Mouse (Mus musculus) midbrain, embryonic 13.5 days (tissue): ENCODE data around the gene Dirc2. TPM values are rescaled to one million over a fixed set of nuclear protein-coding genes. Genes with fewer than 3 reads are reported as not detected.

ENCODE experiments used
- ATAC-seq: fragments of 200-750 bp; cut with Nextera tagmentation; 2 replicates; pipeline ENCODE4 v1.8.0; 2017; ENCODE audit warnings: mild to moderate bottlenecking, moderate TSS enrichment, moderate library complexity
- H3K27ac ChIP-seq: fragments of 300-500 bp; sonication (generic); 2 replicates; pipeline ENCODE4 v1.5.1; 2015; ENCODE audit warnings: inconsistent platforms, mild to moderate bottlenecking, moderate library complexity
- H3K27me3 ChIP-seq: fragments of 300-500 bp; sonication (generic); 2 replicates; pipeline ENCODE4 v1.6.1; 2015; ENCODE audit warnings: mild to moderate bottlenecking, inconsistent platforms
- H3K36me3 ChIP-seq: fragments of 300-500 bp; sonication (generic); 2 replicates; pipeline ENCODE4 v1.6.1; 2015; ENCODE audit warnings: mild to moderate bottlenecking, inconsistent platforms
- H3K4me1 ChIP-seq: fragments of 300-500 bp; sonication (generic); replicated peaks from 2 replicates; pipeline ENCODE4 v1.6.1; 2015; ENCODE audit warnings: inconsistent platforms
- H3K4me2 ChIP-seq: fragments of 300-500 bp; sonication (generic); replicated peaks from 2 replicates; pipeline ENCODE4 v1.6.1; 2015; ENCODE audit warnings: moderate library complexity, mild to moderate bottlenecking, inconsistent platforms
- H3K4me3 ChIP-seq: fragments of 300-500 bp; sonication (generic); replicated peaks from 2 replicates; pipeline ENCODE4 v1.5.1; 2015; ENCODE audit warnings: mild to moderate bottlenecking, inconsistent platforms
- H3K9ac ChIP-seq: fragments of 300-500 bp; sonication (generic); replicated peaks from 2 replicates; pipeline ENCODE4 v1.6.1; 2015; ENCODE audit warnings: mild to moderate bottlenecking, inconsistent platforms
- H3K9me3 ChIP-seq: fragments of 300-500 bp; sonication (generic); 2 replicates; pipeline ENCODE4 v1.6.1; 2016; ENCODE audit warnings: mild to moderate bottlenecking, inconsistent platforms
- WGBS: fragments of 180-500 bp; shearing (Covaris S2); methylation state at CpG from one replicate; pipeline ENCODE4 v1.1.7; 2015; 5-methylcytosine and 5-hydroxymethylcytosine counted together
- polyA plus RNA-seq: library from polyadenylated mRNA; unstranded; fragments of >200 nt; fragmentation: Nextera tagmentation; extraction: Ambion mirVana; gene quantifications from 2 replicates; pipeline ENCODE4 v1.2.1, GENCODE M21; 2015

Gene Dirc2
- polyA plus RNA-seq, 1 experiment from 2014 or later, result 27.9 TPM

DNA sequence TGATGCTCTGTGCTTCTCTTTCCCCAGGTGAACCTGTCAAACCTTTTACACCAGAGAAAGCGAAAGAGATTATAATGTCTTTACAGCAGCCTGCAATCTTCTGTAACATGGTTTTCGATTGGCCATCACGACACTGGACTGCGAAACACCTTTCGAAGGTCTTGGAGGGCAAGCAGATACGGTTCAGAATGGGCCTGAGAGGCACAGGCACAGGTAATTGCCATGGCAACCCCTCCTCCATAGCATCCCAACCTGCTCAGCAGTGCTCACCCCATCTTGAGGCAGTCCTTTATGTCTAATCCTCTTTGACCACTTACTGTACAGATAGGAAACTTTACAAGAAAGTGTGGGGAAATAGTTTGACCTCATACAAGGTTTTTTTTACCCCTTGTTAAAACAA is 18.0 kb upstream of the Dirc2 start:
- Histone ChIP-seq H3K27ac (peak overlapping the region; percentile 20), H3K27me3 (no peaks in the 10 kb centered on the region), H3K9ac (no peak overlapping the region), H3K4me1 (peaks cover 10% of the 10 kb centered on the region), H3K4me3 (no peak overlapping the region), H3K9me3 (no peaks in the 10 kb centered on the region), H3K36me3 (peaks cover 15% of the 10 kb centered on the region), H3K4me2 (no peak overlapping the region)
- ATAC-seq, result peak; percentile 74; the same call in 1 of the 2 replicates
- WGBS, result 80% methylated on average over 6 of the region's 6 CpGs

DNA sequence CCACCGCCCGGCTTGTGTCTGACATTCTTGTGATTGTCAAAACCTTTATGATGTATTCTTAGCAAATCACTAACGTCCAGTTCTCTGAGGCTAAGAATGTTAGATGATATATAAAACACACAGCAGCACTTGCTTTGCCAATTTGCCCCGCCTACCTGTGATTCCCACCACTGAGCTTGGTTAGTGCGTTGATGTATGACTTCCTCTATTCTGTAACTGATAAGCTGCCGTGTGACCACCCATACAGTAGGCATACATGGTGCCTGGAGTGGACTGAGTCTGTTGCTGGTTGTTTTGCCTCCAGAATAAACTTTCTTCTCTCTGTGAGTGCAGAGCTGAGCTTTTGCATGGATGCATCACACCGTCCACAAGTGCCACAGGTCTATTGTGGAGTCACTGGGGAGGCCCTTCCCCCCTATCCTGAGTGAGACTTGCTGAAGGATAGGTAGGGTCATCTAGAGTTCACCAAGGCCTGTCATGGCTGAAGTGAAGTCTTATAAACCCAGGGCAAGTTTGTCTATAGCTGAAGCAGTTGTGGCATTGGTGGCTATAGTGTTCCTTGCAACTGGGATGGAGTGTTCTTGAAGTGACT is 15.1 kb upstream of the Dirc2 start:
- Histone ChIP-seq H3K36me3 (peaks cover 4% of the 10 kb centered on the region; the same call in 1 of the 2 replicates), H3K4me2 (no peak overlapping the region), H3K4me1 (peaks cover 10% of the 10 kb centered on the region), H3K9ac (no peak overlapping the region), H3K4me3 (no peak overlapping the region), H3K27me3 (no peaks in the 10 kb centered on the region), H3K9me3 (no peaks in the 10 kb centered on the region), H3K27ac (no peak overlapping the region)
- ATAC-seq, result no peak
- WGBS, result 90% methylated on average over 7 of the region's 7 CpGs

DNA sequence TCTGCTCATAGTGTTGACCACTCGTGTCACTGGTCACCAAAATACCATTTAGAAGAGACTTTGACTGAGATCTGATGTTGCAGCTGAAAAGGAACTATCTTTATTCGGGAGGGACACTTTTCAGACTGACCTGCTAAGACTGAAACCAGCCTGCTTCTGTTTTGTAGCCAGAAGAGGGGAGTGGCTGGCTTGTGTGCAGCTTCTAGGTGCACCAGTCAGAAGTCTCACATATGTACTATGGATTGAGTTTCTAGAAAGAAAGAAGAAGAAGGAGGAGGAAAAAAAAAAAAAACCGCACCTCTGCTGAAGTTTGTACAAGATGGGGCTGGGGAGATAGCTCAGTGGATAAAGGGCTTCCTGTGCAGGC is 14.0 kb upstream of the Dirc2 start:
- Histone ChIP-seq H3K4me2 (no peak overlapping the region), H3K27me3 (no peaks in the 10 kb centered on the region), H3K4me3 (no peak overlapping the region), H3K4me1 (peaks cover 10% of the 10 kb centered on the region), H3K36me3 (peaks cover 4% of the 10 kb centered on the region; the same call in 1 of the 2 replicates), H3K9me3 (no peaks in the 10 kb centered on the region), H3K27ac (no peak overlapping the region), H3K9ac (no peak overlapping the region)
- no peak for ATAC-seq
- 86% methylated on average over 3 of the region's 3 CpGs for WGBS

DNA sequence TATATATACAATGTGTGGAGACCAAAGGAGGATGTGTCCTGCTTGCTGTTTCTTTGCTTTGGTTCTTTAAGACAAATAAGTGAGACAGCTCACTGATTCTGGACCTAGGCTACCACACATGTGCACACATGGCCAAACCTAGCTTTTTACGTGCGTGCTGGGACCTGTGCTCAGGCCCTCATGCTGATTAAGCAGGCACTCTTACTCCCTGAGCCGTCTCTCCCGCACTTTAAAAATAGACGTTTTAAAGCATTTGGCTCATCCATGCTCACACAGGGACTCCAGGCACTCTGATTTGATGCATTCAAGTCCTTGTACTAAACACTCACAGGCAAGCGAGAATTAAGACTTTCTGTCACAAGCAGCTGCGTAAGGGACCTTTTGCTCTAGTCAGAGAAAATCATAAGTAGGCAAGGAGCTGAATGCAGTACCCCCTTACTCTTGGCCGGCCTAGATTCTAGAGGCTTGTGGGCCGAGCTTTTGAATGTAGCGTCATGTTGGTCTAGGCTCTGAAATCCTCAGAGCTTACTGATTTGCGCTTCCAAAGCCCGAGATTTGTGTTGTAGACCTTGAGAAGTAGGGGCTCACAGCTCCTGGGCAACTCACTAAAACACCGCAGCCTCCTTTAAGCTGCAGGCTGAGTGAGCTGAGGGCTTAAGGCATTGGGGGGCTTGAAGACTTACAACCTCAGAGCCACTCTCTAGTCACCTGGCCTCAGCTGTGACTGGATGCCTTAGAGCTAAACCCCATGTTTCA is 13.5 kb upstream of the Dirc2 start:
- Histone ChIP-seq H3K9ac (no peak overlapping the region), H3K27ac (no peak overlapping the region), H3K9me3 (no peaks in the 10 kb centered on the region), H3K36me3 (0 out of 2 replicates have a peak, but pooled peaks cover 2% of the 10 kb centered on the region), H3K4me1 (peaks cover 9% of the 10 kb centered on the region), H3K4me2 (no peak overlapping the region), H3K4me3 (no peak overlapping the region), H3K27me3 (no peaks in the 10 kb centered on the region)
- no peak for ATAC-seq
- 86% methylated on average over 13 of the region's 13 CpGs for WGBS

DNA sequence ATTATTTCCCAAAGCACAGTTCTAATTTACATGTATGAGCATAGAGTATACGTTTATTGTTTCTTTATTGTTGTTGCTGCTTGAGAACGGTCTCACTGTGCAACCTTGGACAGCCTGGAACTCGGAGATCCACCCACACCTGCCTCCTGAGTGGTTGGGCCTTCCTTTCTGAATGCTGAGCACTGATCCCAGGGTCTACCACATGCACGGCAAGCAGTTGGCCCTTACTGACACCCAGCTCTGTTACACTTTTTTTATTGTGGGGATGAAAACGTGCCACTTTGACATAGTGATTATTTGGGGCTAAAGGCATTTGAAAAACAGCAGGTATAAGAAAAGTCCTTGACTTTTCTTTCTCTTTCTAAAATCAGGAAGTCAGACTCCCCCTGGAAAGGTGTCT is 12.5 kb upstream of the Dirc2 start:
- H3K9ac ChIP-seq, result no peak overlapping the region
- no peak for ATAC-seq
- H3K27ac ChIP-seq, result no peak overlapping the region
- H3K4me1 ChIP-seq, result no peaks in the 10 kb centered on the region
- H3K4me3 ChIP-seq, result no peak overlapping the region
- H3K4me2 ChIP-seq, result no peak overlapping the region
- WGBS, result 86% methylated on average over 5 of the region's 5 CpGs
- H3K9me3 ChIP-seq, result no peaks in the 10 kb centered on the region
- no peaks in the 10 kb centered on the region for H3K36me3 ChIP-seq
- no peaks in the 10 kb centered on the region for H3K27me3 ChIP-seq

DNA sequence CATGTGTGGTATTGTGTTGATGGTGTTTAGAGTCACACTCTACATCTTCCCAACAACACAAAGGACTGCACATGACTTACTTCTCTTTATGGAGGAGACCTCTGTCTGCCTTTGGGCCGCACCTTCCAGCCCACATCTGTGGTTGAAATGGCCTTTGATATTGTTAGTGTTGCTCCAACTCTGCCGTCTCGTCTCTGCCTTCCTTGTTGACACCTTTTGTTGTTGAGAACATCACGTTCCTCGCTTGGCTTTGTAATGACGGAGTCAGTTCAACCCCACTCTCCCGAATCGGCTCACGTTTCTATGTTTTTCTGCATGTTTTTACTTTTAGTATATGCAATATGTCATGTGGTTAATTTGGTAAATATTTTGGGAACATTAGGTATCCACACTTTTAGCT is 11.9 kb upstream of the Dirc2 start:
- Histone ChIP-seq H3K36me3 (no peaks in the 10 kb centered on the region), H3K27ac (no peak overlapping the region), H3K27me3 (no peaks in the 10 kb centered on the region), H3K4me3 (no peak overlapping the region), H3K9me3 (no peaks in the 10 kb centered on the region), H3K9ac (no peak overlapping the region), H3K4me2 (no peak overlapping the region), H3K4me1 (no peaks in the 10 kb centered on the region)
- WGBS, result 90% methylated on average over 9 of the region's 9 CpGs
- ATAC-seq, result no peak

DNA sequence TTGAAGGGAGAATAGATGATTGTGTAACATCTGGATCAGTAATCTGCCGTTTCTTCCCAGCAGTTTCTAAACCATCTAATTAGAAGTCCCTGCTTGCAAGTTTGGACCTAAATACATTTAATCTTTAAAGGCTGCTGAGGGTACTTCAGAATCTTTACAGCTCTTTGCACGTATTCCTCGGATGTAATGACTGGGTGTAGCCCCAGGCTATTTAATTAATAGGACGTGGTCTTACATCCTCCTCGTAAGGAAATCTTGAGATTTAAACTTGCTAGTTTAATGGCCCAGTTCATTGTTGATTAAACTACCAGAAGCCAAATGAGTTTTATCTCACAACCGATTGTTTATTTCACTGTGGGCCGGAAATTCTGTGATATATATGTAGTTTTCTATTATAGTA is 10.5 kb upstream of the Dirc2 start:
- no peaks in the 10 kb centered on the region for H3K4me1 ChIP-seq
- no peak overlapping the region for H3K27ac ChIP-seq
- no peaks in the 10 kb centered on the region for H3K36me3 ChIP-seq
- H3K9ac ChIP-seq, result no peak overlapping the region
- no peaks in the 10 kb centered on the region for H3K27me3 ChIP-seq
- WGBS, result 77% methylated on average over 7 of the region's 7 CpGs
- no peak overlapping the region for H3K4me2 ChIP-seq
- no peak for ATAC-seq
- H3K9me3 ChIP-seq, result no peaks in the 10 kb centered on the region
- no peak overlapping the region for H3K4me3 ChIP-seq

DNA sequence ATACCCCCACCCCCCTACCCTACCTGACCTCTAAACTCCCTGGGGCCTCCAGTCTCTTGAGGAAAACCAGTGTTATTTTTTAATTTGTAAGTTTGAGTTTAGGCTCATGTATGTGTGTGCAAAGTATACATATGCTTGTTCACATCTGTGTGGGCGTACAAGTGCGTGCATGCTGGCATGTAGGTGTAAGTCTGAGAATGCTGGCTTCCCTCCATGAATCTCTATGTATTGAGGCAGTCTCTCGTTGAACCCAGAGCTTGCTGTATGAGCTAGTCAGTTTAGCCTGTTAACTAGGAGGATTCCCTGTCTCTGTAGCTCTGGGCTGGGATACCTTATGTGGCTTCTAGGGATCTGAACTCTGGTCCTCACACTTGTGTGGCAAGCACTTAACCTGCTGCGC is 8.6 kb upstream of the Dirc2 start:
- WGBS, result over 99% methylated on average over 4 of the region's 4 CpGs

DNA sequence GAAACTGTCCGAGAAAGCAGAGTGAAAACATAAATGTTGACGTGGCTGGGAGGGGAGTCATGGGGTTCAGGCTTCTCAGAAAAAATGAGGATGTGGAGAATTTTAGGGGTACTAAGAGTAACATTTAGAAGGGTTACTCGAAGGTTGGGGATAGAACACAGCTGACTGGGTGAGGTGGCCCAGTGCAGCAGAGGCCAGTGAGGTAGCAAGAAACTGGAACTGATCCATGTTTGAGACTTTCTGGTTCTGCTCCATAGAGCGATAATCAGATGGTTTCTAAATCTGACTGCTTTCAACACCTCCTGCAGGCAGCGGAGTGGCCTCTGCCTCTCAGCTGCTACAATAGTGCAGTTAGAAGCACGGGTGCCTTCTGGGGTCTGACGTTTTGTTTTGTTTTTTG is 7.6 kb upstream of the Dirc2 start:
- Histone ChIP-seq H3K4me3 (no peak overlapping the region), H3K27me3 (no peaks in the 10 kb centered on the region), H3K9ac (no peak overlapping the region), H3K9me3 (no peaks in the 10 kb centered on the region), H3K27ac (no peak overlapping the region), H3K4me2 (no peak overlapping the region), H3K4me1 (no peaks in the 10 kb centered on the region; the same call in 1 of the 2 replicates), H3K36me3 (no peaks in the 10 kb centered on the region)
- no peak for ATAC-seq
- 96% methylated on average over 7 of the region's 7 CpGs for WGBS

More for the DNA sequence above, 8.6 kb upstream of the Dirc2 start:
- Histone ChIP-seq H3K36me3 (no peaks in the 10 kb centered on the region), H3K9me3 (no peaks in the 10 kb centered on the region), H3K4me2 (no peak overlapping the region), H3K27me3 (no peaks in the 10 kb centered on the region), H3K27ac (no peak overlapping the region), H3K4me1 (no peaks in the 10 kb centered on the region), H3K4me3 (no peak overlapping the region), H3K9ac (no peak overlapping the region)
- ATAC-seq, result no peak

DNA sequence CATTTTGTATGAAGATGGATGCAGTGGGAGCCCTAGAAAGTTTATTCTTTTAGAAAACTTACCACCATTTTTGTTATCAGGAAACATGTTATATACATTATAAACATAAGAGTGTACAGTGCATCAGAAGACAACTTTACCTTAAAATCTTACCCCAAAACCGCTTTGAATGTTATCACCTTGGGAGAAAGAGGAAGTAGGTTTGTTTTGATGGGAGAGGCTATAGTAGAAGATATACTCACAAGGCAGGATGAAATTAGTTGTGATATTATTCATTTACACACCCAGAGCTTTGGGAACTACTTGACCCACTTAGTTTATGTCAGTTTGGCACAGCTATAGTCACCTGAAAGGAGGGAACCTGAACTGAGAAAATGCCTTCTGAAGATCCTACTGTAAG is 6.7 kb upstream of the Dirc2 start:
- Histone ChIP-seq H3K4me2 (no peak overlapping the region), H3K36me3 (no peaks in the 10 kb centered on the region), H3K27me3 (no peaks in the 10 kb centered on the region), H3K4me1 (peaks cover 8% of the 10 kb centered on the region), H3K27ac (no peak overlapping the region), H3K4me3 (no peak overlapping the region), H3K9me3 (no peaks in the 10 kb centered on the region), H3K9ac (no peak overlapping the region)
- WGBS, result 88% methylated on average over 1 of the region's 1 CpGs
- no peak for ATAC-seq

DNA sequence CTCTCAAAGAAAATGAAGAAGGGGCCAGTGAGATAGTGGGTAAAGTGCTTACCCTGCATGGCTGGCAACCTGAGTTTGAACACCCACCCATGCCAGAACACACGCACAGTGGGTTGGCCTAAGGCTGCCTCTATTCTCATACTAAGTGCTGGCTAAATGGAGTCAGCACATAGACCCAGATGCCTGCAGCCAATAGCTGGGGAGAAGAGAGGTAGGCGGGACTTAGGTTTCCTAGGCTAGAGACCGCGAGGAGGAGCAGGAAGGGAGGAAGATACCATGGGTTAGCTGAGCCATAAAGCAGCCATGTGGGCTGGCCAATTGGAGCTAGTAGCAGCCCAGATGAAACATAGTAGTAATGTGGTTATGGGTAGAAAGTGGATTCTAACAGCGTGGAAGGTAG is 3.4 kb upstream of the Dirc2 start:
- WGBS, result 94% methylated on average over 5 of the region's 5 CpGs

DNA sequence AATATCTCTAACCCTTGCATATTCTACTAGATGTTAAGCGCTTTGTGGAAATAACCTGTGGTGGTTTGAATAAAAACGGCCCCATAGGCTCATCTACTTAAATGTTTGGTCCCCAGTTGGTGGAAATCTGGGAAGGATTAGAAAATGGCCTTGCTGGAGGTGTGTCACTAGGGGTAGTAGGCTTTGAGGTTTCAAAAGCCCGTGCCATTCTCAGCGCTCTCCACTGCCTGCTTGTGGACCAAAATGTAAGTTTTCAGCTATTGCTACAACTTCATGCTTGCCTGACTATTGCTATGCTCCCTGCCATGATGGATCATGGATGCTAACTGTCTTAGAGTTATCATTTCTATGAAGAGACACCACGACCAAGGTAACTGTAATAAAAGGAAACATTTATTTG is 2.5 kb upstream of the Dirc2 start:
- peak overlapping the region; percentile 73; the same call in 1 of the 2 replicates for H3K4me2 ChIP-seq
- no peak overlapping the region for H3K9ac ChIP-seq
- H3K36me3 ChIP-seq, result no peaks in the 10 kb centered on the region
- ATAC-seq, result no peak
- H3K9me3 ChIP-seq, result no peaks in the 10 kb centered on the region
- H3K4me3 ChIP-seq, result 0 out of 2 replicates have a peak overlapping the region, but pooled peaks have one; percentile 70
- H3K27ac ChIP-seq, result no peak overlapping the region
- peaks cover 34% of the 10 kb centered on the region for H3K4me1 ChIP-seq
- 89% methylated on average over 5 of the region's 5 CpGs for WGBS
- no peaks in the 10 kb centered on the region for H3K27me3 ChIP-seq

More for the DNA sequence above, 3.4 kb upstream of the Dirc2 start:
- H3K9me3 ChIP-seq, result no peaks in the 10 kb centered on the region
- H3K36me3 ChIP-seq, result no peaks in the 10 kb centered on the region
- peaks cover 27% of the 10 kb centered on the region for H3K4me1 ChIP-seq
- H3K27ac ChIP-seq, result no peak overlapping the region
- H3K27me3 ChIP-seq, result no peaks in the 10 kb centered on the region
- H3K9ac ChIP-seq, result no peak overlapping the region
- no peak for ATAC-seq
- no peak overlapping the region for H3K4me2 ChIP-seq
- no peak overlapping the region for H3K4me3 ChIP-seq
